Mouse (Mus musculus) layer of hippocampus, adult 8-10 months (tissue): ENCODE results near the gene Selp. TPM values are rescaled to one million over a fixed set of nuclear protein-coding genes. Genes with fewer than 3 reads are reported as not detected.

Source experiments
- DNase-seq, 2 experiments: peaks; one replicate each; pipeline ENCODE4 v3.0.0; 2022; ENCODE audit warnings: low spot score in 2 of 2
- total RNA-seq, 4 experiments: library from RNA; stranded (reverse); gene quantifications; 2 replicates each; pipeline ENCODE4 v1.2.4; 2022

The Selp gene
- not detected for total RNA-seq

- no peak for DNase-seq
Measured at GRCm38 (mm10) chr1:164114947-164115493, at the start of gene Selp. Selp (plus strand) TSS chr1:164115264.

DNA sequence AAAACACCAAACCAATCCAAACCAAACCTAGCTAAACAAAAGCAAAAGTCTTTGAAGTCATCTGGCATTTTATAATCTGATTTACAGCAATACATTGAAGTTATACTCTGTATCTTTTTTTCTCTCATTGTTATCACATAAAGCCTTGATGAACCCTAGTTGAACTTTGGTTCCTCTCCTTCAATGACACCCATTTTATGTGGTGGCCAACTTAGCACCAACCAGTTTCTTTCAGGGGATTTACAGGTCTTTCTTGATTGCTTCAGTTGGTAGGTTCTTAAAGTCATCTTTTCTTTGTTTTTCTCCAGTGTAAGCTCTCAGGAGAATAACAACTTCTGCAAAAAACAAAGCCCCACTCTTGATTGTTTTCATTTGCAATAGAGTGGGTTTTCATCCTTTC lies 45.8 kb upstream of the Selp start:
- DNase-seq = no peak

DNA sequence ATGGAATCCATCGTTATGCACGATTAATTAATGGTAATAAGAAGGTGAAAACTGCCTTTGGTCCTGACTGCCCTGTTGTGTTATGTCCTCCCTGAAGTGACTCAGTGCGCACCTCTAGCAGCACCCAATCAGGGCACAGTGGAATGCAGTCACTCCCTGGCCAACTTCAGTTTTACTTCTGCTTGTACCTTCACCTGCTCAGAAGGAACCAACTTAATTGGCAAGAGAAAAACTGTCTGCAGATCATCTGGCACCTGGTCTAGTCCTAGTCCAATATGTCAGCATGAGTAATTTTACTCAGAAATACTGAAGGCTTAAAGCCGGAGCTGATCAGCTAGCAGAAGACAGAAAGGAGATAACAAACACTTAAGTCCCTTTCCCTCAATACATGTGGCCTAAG lies 44.6 kb upstream of the Selp start:
- DNase-seq = no peak

DNA sequence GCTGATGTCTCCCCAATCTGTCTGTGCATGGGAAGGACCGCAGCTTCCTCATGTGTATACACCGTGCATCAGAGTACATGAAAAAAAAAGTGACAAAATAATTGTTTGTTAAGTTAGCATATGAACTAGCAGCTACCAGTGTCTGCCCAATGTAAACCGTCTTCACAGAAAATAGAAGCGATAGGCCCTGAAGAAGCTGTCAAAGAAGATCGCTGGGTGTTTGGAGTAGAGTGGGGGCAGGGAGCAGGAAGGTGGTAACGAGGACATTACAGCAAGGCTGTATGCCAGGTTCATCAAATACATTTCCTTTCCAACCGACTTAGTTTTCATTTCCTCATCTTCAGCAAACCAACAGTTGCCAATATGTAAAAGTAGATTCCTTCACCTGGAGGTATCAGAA lies 44.0 kb upstream of the Selp start:
- DNase-seq = no peak

DNA sequence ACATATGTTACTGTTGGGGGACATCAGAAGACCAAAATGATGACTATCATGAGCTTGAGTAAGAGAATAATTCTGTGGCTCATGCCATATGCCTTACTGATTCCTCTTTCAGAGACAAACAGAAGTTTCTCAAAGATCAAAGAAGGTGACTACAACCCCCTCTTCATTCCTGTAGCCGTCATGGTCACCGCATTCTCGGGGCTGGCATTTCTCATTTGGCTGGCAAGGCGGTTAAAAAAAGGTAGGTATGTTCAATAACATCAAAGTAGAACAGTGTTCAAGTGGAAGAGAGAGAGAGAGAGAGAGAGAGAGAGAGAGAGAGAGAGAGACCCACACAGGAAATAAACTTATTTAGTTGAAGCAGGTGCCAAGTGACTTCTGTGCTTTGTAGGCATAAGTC lies 43.1 kb upstream of the Selp start:
- no peak for DNase-seq

DNA sequence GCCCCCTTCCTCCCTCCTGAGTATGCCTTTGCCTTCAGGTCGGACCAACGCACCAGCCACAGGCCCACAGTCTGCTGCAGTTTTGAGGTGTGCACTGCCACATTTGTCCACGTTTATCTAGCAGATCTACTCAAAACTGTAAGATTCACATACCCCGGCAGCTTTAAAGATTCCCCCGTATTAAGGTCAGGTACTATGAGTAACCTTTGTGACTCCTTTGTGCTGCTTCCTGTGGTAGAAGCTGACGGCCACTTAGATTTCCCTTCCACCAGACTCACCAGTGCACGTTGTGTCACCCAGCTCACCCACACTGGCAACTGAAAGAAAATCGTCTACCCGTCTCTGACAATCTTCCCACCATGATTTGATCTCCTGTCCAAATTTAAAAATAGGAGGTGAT lies 42.0 kb upstream of the Selp start:
- DNase-seq = no peak

GRCm38 (mm10) chr1:164073803-164074202 lies 41.3 kb upstream of the Selp start:
- DNase-seq = no peak

- no peak for DNase-seq
Measured at GRCm38 (mm10) chr1:164074606-164075140, 40.4 kb upstream of the Selp start.

- DNase-seq = no peak
Measured at GRCm38 (mm10) chr1:164075416-164075815, 39.6 kb upstream of the Selp start.

DNA sequence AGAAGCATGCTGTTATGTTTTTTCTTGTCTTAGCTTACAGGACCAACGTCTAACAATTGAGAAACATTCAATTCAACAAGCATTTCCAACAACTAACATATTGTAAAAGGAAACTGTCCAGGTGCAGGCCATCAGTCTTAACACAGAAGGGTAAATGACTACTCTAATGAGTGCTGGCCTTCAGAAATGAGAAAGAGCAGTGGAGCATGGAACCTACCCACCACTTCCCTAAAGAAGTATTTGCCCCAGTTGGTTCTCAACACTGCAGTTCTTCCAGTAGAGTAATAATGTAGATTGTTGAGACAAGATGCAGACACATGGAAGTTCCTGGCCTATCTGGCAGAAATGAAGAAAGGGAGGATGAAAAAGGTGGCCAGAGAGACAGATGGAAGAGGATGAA lies 38.6 kb upstream of the Selp start:
- DNase-seq = no peak

GRCm38 (mm10) chr1:164077031-164077430 lies 38.0 kb upstream of the Selp start:
- no peak for DNase-seq

DNA sequence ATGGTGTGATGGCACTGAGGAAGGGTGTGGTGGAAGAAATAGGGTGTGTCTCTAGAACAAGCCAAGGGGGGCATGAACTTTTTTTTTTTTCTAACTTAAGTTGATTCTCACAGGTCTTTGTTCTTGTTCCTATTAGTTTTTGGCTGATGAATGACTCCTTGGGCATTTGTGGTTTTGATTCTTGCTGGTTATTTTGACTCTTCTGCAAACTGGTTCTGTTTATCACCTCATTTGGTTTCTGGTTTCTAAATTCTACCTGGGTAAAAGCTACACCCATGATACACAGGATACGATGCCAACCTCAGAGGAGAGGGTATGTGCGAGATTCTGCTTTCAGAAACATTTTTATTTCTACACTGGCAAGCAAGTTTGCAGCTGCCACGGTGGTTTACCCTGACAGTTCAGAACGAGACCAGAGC lies 36.7 kb upstream of the Selp start:
- DNase-seq = no peak

- no peak for DNase-seq
Measured at GRCm38 (mm10) chr1:164079091-164079490, 36.0 kb upstream of the Selp start.

- DNase-seq = no peak
Measured at GRCm38 (mm10) chr1:164083046-164083445, 32.0 kb upstream of the Selp start.

DNA sequence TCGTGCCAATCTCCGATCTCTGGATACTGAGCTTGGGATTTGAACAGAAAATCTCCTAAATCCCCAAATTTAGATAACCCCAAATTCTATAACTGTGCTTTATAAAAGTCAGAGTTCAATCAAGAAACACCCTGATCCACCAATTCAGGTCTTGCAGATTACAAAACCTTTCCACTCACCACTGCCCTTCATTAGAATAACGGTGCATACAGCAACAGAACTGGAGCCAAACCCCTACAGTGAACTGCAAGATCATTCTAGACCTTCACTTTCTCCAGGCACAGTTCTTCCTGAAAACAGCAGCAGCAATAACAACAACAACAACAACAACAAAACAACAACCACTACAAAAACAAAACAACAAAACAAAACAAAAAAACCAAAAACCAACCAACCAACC lies 28.3 kb upstream of the Selp start:
- no peak for DNase-seq

DNA sequence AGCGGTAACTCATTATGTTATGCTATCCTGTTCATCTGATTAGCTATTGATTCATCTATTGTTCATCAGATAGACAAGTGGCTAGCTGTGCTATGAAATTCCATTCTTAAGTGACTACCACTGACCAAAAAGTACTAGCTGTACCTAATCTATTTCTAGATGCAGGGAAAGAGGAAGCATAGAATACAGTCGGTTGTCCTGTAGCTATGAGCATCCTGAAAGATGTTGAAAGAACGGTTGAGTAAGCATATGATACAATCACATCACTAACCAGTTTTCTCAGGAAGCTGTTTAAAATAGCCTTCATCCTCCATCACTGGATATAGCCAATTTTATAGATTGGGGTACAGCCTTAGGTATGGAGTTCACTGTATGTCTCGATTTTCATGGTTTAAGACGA lies 27.2 kb upstream of the Selp start:
- DNase-seq = no peak

- DNase-seq = no peak
Measured at GRCm38 (mm10) chr1:164096780-164097179, 18.3 kb upstream of the Selp start.

DNA sequence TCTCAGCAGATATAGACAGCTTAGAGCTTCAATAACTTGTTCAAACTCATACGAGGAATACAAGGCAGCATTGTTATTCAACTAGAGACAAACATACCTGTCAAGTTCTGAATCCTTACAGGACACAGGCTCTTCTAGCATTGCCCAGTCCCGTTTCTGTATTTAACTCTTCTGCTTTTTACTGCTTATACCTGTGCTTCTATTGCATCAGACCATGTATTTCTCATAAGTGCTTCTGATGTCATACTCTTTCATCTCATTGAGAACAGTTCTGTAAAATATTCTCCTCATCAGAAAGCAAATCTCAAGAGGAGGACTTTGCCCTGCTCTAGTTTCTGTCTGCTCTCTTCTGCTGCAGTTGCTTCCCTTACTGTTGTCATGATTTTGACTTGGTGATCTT lies 17.2 kb upstream of the Selp start:
- DNase-seq = no peak

DNA sequence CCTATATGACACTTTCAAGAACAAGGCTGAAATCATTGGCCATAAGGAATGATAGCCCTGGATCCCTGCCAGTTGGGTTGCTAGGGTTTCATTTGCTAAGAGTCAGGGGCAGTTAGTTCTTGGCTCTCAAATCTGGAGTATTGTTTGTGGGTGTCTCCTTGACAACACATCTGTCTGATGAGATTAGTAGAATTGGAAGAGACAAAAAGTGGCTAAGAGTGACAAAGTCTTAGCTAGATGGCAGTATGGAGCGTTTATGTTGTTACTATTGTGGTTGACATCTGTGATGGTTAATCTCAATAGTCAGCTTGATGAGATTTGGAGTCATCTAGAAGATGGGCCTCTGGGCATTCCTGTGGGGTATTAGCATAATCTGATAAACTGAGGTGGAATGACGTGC lies 16.7 kb upstream of the Selp start:
- DNase-seq = peak; percentile 2 to 9

DNA sequence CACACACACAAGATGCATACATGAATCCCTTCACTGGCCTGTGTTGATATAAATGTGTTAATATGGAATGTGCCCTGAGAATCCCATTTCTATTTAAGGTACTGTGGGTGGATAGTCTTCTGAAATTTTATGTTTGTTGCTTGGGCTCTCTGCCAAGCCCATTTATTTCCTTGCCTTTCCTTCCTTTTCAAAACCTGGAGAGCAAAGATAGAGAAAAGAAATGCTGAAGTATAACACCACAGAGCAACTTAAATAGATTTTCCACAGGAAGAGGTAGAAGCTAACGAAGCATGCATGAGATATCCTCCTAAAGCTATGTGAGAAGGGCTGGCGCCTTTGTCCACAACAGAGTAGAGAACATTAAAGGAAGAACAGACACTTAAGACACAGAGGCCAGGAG lies 5.3 kb upstream of the Selp start:
- DNase-seq = no peak

DNA sequence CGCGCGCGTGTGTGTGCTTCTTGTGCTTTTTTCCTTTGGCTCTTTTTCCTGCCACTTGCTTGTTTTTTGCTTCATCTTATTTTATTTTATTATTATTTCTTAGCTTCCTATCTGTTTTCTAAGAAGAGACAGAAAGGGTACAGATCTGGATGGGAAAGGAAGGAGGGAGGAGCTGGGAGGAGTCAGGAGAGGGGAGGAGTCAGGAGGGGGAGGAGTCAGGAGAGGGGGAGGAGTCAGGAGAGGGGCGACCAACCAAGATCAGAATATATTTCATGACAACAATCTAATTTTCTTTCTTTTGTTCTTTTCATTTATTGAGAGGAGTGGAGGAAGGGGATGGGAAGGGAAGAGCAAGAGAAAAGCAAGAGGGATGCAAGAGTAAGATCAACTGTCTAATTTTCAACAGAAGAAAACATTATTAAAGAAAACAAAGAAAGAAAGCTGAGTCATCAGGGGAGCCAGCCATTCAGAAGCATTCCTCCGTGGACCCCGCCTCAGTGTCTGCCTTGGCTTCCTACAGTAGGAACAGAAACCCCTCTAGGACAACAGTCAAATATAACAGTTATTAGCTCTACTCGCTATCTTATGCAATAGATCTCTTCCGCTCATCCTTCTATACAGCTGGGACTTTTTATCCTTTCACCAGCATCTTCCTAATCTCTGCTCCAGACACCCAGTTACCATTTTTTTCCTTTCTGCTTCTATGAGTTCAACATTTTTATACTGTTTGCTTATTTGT lies 4.3 kb upstream of the Selp start:
- DNase-seq = no peak

- no peak for DNase-seq
Measured at GRCm38 (mm10) chr1:164114280-164114679, 784 bp upstream of the Selp start.

DNA sequence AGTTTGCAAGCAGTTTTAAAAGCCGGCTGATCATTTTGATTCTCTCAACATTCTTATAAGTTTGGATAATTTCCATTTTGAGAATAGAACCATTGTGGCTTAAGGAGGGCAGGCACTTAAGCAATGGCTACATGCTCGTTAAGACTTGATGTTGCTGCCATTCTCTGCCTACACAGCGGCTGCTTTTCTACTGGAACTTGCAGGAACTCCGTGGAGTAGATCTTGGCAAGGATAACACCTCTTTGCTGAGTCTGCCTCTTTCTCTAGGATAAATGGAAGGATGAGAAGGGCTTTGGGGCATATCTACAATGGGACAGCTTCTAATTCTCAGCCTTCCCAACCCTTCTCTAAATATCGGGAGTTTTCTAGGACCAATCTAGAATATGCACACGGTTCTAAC lies 583 bp downstream of the Selp start:
- DNase-seq = no peak
